Mouse (Mus musculus): ENCODE measurements around the gene Atxn2. TPM values are rescaled to one million over a fixed set of nuclear protein-coding genes. Genes with fewer than 3 reads are reported as not detected.

Gene Atxn2
- total and polyA plus RNA-seq, 3 experiments: 7.7 to 58.4 (median 8.3) TPM

GRCm38 (mm10) chr5:121714331-121714730 is 3.2 kb downstream of the Atxn2 start (continued):
- TF ChIP-seq JUN (IDR thresholded peaks at IDR 0.05; ENCODE audit: insufficient read depth, low read depth, low read length): no peak

GRCm38 (mm10) chr5:121714928-121715327 is 3.8 kb downstream of the Atxn2 start:
- Histone ChIP-seq H3K27me3 (replicated peaks) (no peaks in the 10 kb centered on the region), H3K4me1 (ENCODE audit: control insufficient read depth in 1 of 2, insufficient read depth in 2 of 2) (peaks cover 2 to 49% of the 10 kb centered on the region in 2 experiments; a peak in 3 of 4 replicates), H3K4me2 (ENCODE audit: insufficient read depth, low read depth, poor library complexity, severe bottlenecking) (no peak overlapping the region), H3K36me3 (replicated peaks in 1 of 2; ENCODE audit: control insufficient read depth in 1 of 2, insufficient read depth in 1 of 2, low read length in 1 of 2) (peaks cover 0 to 21% of the 10 kb centered on the region in 2 experiments), H3K9me3 (replicated peaks; ENCODE audit: low read length) (no peaks in the 10 kb centered on the region), H3K4me3 (replicated peaks in 1 of 3; ENCODE audit: low read depth in 2 of 3, low read length in 2 of 3, poor library complexity in 1 of 3) (no peak overlapping the region), H3K9ac (ENCODE audit: insufficient read depth, low read depth) (no peak overlapping the region), H3K79me2 (replicated peaks; ENCODE audit: control insufficient read depth, extremely low read depth, insufficient read depth, poor library complexity, severe bottlenecking) (0 out of 2 replicates have a peak, but pooled peaks cover 6% of the 10 kb centered on the region), H3K27ac (ENCODE audit: insufficient read depth, low read depth) (no peak overlapping the region)
- dilution Hi-C loops (cut with MboI; ENCODE audit: extremely low pct_ligation_motif_present, extremely low pct_unique_long_range_greater_than_20kb, low sequenced_read_pairs): no loop called here
- TF ChIP-seq GABPA (IDR thresholded peaks at IDR 0.05; ENCODE audit: insufficient replicate concordance, low read depth, low read length) (no peak), ZNF384 (IDR thresholded peaks at IDR 0.05; ENCODE audit: low read depth, low read length) (peak; percentile 45; the same call in 1 of the 2 replicates), ZC3H11A (IDR thresholded peaks at IDR 0.05; ENCODE audit: low read depth, low read length) (no peak)
- no peak for DNase-seq (ENCODE audit: extremely low read depth)
- in situ Hi-C loops (cut with MboI; ENCODE audit: low pct_ligation_motif_present, low pct_unique_long_range_greater_than_20kb, low sequenced_read_pairs): no loop called here

DNA sequence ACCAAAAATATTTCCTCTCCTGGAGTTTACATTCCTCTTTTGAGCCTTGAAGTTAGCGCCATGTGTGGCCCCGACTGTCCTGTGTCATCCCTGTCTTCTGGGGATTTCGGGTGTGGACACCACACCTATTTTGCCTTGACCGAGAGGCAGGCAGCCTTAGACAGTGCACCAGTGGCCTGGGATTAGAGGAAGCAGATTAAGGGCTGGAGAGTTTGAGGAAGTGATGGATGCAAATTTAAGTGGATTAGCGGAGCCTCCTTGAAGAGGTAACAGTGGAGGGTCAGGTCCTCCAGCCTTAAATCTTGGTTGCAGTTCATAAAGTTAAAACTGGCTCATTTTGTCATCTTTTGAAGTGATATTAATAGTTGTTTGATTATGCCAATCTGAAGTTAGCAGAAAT is 7.3 kb downstream of the Atxn2 start:
- H3K4me2 ChIP-seq (ENCODE audit: insufficient read depth, low read depth, poor library complexity, severe bottlenecking): no peak overlapping the region
- peaks cover 6% of the 10 kb centered on the region; the same call in 1 of the 2 replicates for H3K79me2 ChIP-seq (replicated peaks; ENCODE audit: control insufficient read depth, extremely low read depth, insufficient read depth, poor library complexity, severe bottlenecking)
- dilution Hi-C loops (cut with MboI; ENCODE audit: extremely low pct_ligation_motif_present, extremely low pct_unique_long_range_greater_than_20kb, low sequenced_read_pairs): no loop called here
- H3K27me3 ChIP-seq (replicated peaks): no peaks in the 10 kb centered on the region
- H3K27ac ChIP-seq (ENCODE audit: insufficient read depth, low read depth): no peak overlapping the region
- no peaks in the 10 kb centered on the region for H3K9me3 ChIP-seq (replicated peaks; ENCODE audit: low read length)
- H3K9ac ChIP-seq (ENCODE audit: insufficient read depth, low read depth): no peak overlapping the region
- in situ Hi-C loops (cut with MboI; ENCODE audit: low pct_ligation_motif_present, low pct_unique_long_range_greater_than_20kb, low sequenced_read_pairs): no loop called here
- H3K36me3 ChIP-seq (replicated peaks in 1 of 2; ENCODE audit: control insufficient read depth in 1 of 2, insufficient read depth in 1 of 2, low read length in 1 of 2): peaks cover 0 to 26% of the 10 kb centered on the region in 2 experiments
- TF ChIP-seq JUN (IDR thresholded peaks at IDR 0.05; ENCODE audit: insufficient read depth, low read depth, low read length): no peak
- no peak for TF ChIP-seq USF1 (IDR thresholded peaks at IDR 0.05; ENCODE audit: low read depth, low read length)
- no peak for TF ChIP-seq TBP (conservative IDR thresholded peaks at IDR 0.05; ENCODE audit: low read depth, low read length)
- no peak for TF ChIP-seq CHD2 (IDR thresholded peaks at IDR 0.05; ENCODE audit: low read length)
- no peak for TF ChIP-seq NELFE (IDR thresholded peaks at IDR 0.05; ENCODE audit: low read depth, low read length)
- TF ChIP-seq RAD21 (IDR thresholded peaks at IDR 0.05; ENCODE audit: low read depth, low read length): no peak
- TF ChIP-seq NRF1 (IDR thresholded peaks at IDR 0.05; ENCODE audit: low read depth, low read length): no peak
- no peak for TF ChIP-seq USF2 (conservative IDR thresholded peaks at IDR 0.05; ENCODE audit: low read depth, low read length)
- no peak for TF ChIP-seq ETS1 (conservative IDR thresholded peaks at IDR 0.05; ENCODE audit: low read depth, low read length)
- TF ChIP-seq PAX5 (IDR thresholded peaks at IDR 0.05; ENCODE audit: low read length): no peak
- no peak for TF ChIP-seq TCF12 (IDR thresholded peaks at IDR 0.05; ENCODE audit: low read depth, low read length)
- TF ChIP-seq MAZ (IDR thresholded peaks at IDR 0.05; ENCODE audit: low read depth, low read length): no peak
- no peak for TF ChIP-seq ZKSCAN1 (IDR thresholded peaks at IDR 0.05; ENCODE audit: borderline replicate concordance, low read depth, low read length)
- TF ChIP-seq SMC3 (IDR thresholded peaks at IDR 0.05; ENCODE audit: low read depth, low read length): no peak
- no peak for TF ChIP-seq GABPA (IDR thresholded peaks at IDR 0.05; ENCODE audit: insufficient replicate concordance, low read depth, low read length)
- no peak for TF ChIP-seq MEF2A (IDR thresholded peaks at IDR 0.05; ENCODE audit: borderline replicate concordance, low read depth, low read length)
- no peak for TF ChIP-seq ZNF384 (IDR thresholded peaks at IDR 0.05; ENCODE audit: low read depth, low read length)
- TF ChIP-seq MYC (IDR thresholded peaks at IDR 0.05; ENCODE audit: low read depth, low read length): no peak
- TF ChIP-seq E2F4 (IDR thresholded peaks at IDR 0.05; ENCODE audit: insufficient replicate concordance, low read depth, low read length): no peak
- no peak for DNase-seq (ENCODE audit: extremely low read depth)
- peaks cover 0 to 44% of the 10 kb centered on the region in 2 experiments; a peak in 2 of 4 replicates for H3K4me1 ChIP-seq (ENCODE audit: control insufficient read depth in 1 of 2, insufficient read depth in 2 of 2)
- no peak overlapping the region for H3K4me3 ChIP-seq (replicated peaks in 1 of 3; ENCODE audit: low read depth in 2 of 3, low read length in 2 of 3, poor library complexity in 1 of 3)

All from CH12.LX (cell line).